Mouse (Mus musculus) CH12.LX (cell line): ENCODE measurements around the gene Ptprd. TPM values are rescaled to one million over a fixed set of nuclear protein-coding genes. Genes with fewer than 3 reads are reported as not detected.

Experiments
- DNase-seq: peaks from one replicate; pipeline ENCODE4 v3.0.0-alpha.2; 2013; ENCODE audit errors: extremely low read depth
- H3K27ac ChIP-seq: 2 replicates; pipeline ENCODE4 v1.5.1; 2012; ENCODE audit warnings: low read depth, mild to moderate bottlenecking, control low read depth, moderate library complexity; ENCODE audit not compliant: insufficient read depth
- H3K27me3 ChIP-seq: replicated peaks from 2 replicates; pipeline ENCODE3; 2012; ENCODE audit warnings: inconsistent platforms
- H3K36me3 ChIP-seq, 2 experiments: replicated peaks in 1 of 2; 2 replicates each; pipeline versions ENCODE3 to v1.6.1; 2012; ENCODE audit warnings: inconsistent platforms in 1 of 2, low read length in 1 of 2, mild to moderate bottlenecking in 1 of 2, mixed read lengths in 1 of 2, moderate library complexity in 1 of 2; ENCODE audit not compliant: control insufficient read depth in 1 of 2, insufficient read depth in 1 of 2
- H3K4me1 ChIP-seq, 2 experiments: 2 replicates each; pipeline ENCODE4 v1.6.1; 2012; ENCODE audit warnings: inconsistent platforms in 1 of 2, moderate library complexity in 1 of 2; ENCODE audit not compliant: insufficient read depth in 2 of 2, control insufficient read depth in 1 of 2
- H3K4me2 ChIP-seq: 2 replicates; pipeline ENCODE4 v1.6.1; 2012; ENCODE audit warnings: low read depth, mild to moderate bottlenecking, control low read depth; ENCODE audit not compliant: poor library complexity, insufficient read depth, severe bottlenecking
- H3K4me3 ChIP-seq, 3 experiments: fragments of 150-350 bp in 1 of 3; sonication (generic) in 1 of 3; replicated peaks in 1 of 3; 2 replicates each; pipeline versions ENCODE3 to v1.5.1; 2011 to 2012; ENCODE audit warnings: low read depth in 2 of 3, low read length in 2 of 3, mild to moderate bottlenecking in 2 of 3, moderate library complexity in 2 of 3, control low read depth in 1 of 3, improper control_type of control experiment in 1 of 3, inconsistent platforms in 1 of 3, mixed read lengths in 1 of 3; ENCODE audit not compliant: poor library complexity in 1 of 3
- H3K79me2 ChIP-seq: replicated peaks from 2 replicates; pipeline ENCODE4 v1.6.1; 2012; ENCODE audit warnings: mild to moderate bottlenecking, moderate library complexity; ENCODE audit not compliant: control insufficient read depth, poor library complexity, insufficient read depth, severe bottlenecking; ENCODE audit errors: extremely low read depth
- H3K9ac ChIP-seq: 2 replicates; pipeline ENCODE4 v1.6.1; 2012; ENCODE audit warnings: low read depth, mild to moderate bottlenecking, control low read depth, moderate library complexity; ENCODE audit not compliant: insufficient read depth
- H3K9me3 ChIP-seq: replicated peaks from 2 replicates; pipeline ENCODE3; 2012; ENCODE audit warnings: low read length, inconsistent platforms, mixed read lengths
- CHD2 ChIP-seq: IDR thresholded peaks from 2 replicates; pipeline ENCODE4 v1.6.1; 2011; ENCODE audit warnings: low read length, improper control_type of control experiment
- CTCF ChIP-seq, 2 experiments: IDR thresholded peaks in 1 of 2; conservative IDR thresholded peaks in 1 of 2; 2 replicates each; pipeline ENCODE4 v1.5.1; 2011 to 2012; ENCODE audit warnings: low read depth in 2 of 2, low read length in 2 of 2, improper control_type of control experiment in 1 of 2, inconsistent platforms in 1 of 2, mild to moderate bottlenecking in 1 of 2, moderate library complexity in 1 of 2
- GABPA ChIP-seq: IDR thresholded peaks from 2 replicates; pipeline ENCODE4 v1.6.1; 2012; ENCODE audit warnings: low read depth, low read length, improper control_type of control experiment, inconsistent platforms; ENCODE audit not compliant: insufficient replicate concordance
- JUN ChIP-seq: IDR thresholded peaks from 2 replicates; pipeline ENCODE4 v1.6.1; 2011; ENCODE audit warnings: low read depth, mild to moderate bottlenecking, low read length, improper control_type of control experiment, moderate library complexity; ENCODE audit not compliant: insufficient read depth
- KAT2A ChIP-seq: IDR thresholded peaks from 2 replicates; pipeline ENCODE4 v1.6.1; 2012; ENCODE audit warnings: low read length, improper control_type of control experiment, inconsistent platforms; ENCODE audit not compliant: insufficient replicate concordance
- MEF2A ChIP-seq: IDR thresholded peaks from 2 replicates; pipeline ENCODE4 v1.6.1; 2014; ENCODE audit warnings: low read depth, mild to moderate bottlenecking, inconsistent platforms, low read length, improper control_type of control experiment, borderline replicate concordance
- MXI1 ChIP-seq: IDR thresholded peaks from 2 replicates; pipeline ENCODE4 v1.6.1; 2011; ENCODE audit warnings: mild to moderate bottlenecking, low read depth, low read length, improper control_type of control experiment
- NELFE ChIP-seq: IDR thresholded peaks from 2 replicates; pipeline ENCODE4 v1.6.1; 2011; ENCODE audit warnings: low read depth, low read length, improper control_type of control experiment
- PAX5 ChIP-seq: IDR thresholded peaks from 2 replicates; pipeline ENCODE4 v1.6.1; 2012; ENCODE audit warnings: low read length, inconsistent platforms, mixed read lengths
- POLR2A ChIP-seq: IDR thresholded peaks from 2 replicates; pipeline ENCODE4 v1.6.1; 2011; ENCODE audit warnings: low read depth, mild to moderate bottlenecking, improper control_type of control experiment, low read length
- SIN3A ChIP-seq: IDR thresholded peaks from 2 replicates; pipeline ENCODE4 v1.6.1; 2012; ENCODE audit warnings: low read length, improper control_type of control experiment, inconsistent platforms
- SMC3 ChIP-seq: IDR thresholded peaks from 2 replicates; pipeline ENCODE4 v1.6.1; 2011; ENCODE audit warnings: low read depth, low read length, improper control_type of control experiment
- TCF12 ChIP-seq: IDR thresholded peaks from 2 replicates; pipeline ENCODE4 v1.6.1; 2014; ENCODE audit warnings: low read depth, mild to moderate bottlenecking, inconsistent platforms, low read length, improper control_type of control experiment
- USF1 ChIP-seq: IDR thresholded peaks from 2 replicates; pipeline ENCODE4 v1.6.1; 2014; ENCODE audit warnings: low read depth, mild to moderate bottlenecking, inconsistent platforms, low read length, improper control_type of control experiment
- ZKSCAN1 ChIP-seq: IDR thresholded peaks from 2 replicates; pipeline ENCODE4 v1.6.1; 2012; ENCODE audit warnings: low read depth, inconsistent platforms, low read length, improper control_type of control experiment, borderline replicate concordance
- dilution Hi-C: fragments of 300-500 bp; cut with MboI; formaldehyde crosslinking; loops from 2 replicates; pipeline ENCODE4 v1.14.3; 2020; ENCODE audit warnings: low sequenced_read_pairs; ENCODE audit not compliant: extremely low pct_unique_long_range_greater_than_20kb, extremely low pct_ligation_motif_present
- in situ Hi-C: fragments of 300-500 bp; cut with MboI; formaldehyde crosslinking; loops from 3 replicates; pipeline ENCODE4 v1.14.3; 2019; ENCODE audit warnings: low sequenced_read_pairs, low pct_ligation_motif_present, low pct_unique_long_range_greater_than_20kb, mixed read lengths
- polyA plus RNA-seq: library from polyadenylated mRNA; unstranded; fragments of >175 nt; gene quantifications from 2 replicates; pipeline ENCODE4 v1.2.1, GENCODE M21; 2012; ENCODE audit warnings: low read depth; ENCODE audit not compliant: insufficient read length
- total RNA-seq, 2 experiments: library from RNA; depleted of rRNA; stranded (reverse); fragments of 300-350 nt in 1 of 2; fragments of >200 nt in 1 of 2; gene quantifications; 2 replicates each; pipeline ENCODE4 v1.2.3; 2012 to 2014

The Ptprd gene
- total and polyA plus RNA-seq, 3 experiments = not detected

- H3K27me3 ChIP-seq = no peaks in the 10 kb centered on the region
- TF ChIP-seq TCF12 (no peak), CTCF (conservative IDR thresholded peaks at IDR 0.05 in 1 of 2, IDR thresholded peaks at IDR 0.05 in 1 of 2; ENCODE audit: low read depth in 2 of 2, low read length in 2 of 2) (no peak), GABPA (no peak), JUN (no peak), MEF2A (no peak)
- no peak overlapping the region for H3K4me2 ChIP-seq
- dilution Hi-C loops (no loop called here), in situ Hi-C loops (no loop called here)
- H3K4me1 ChIP-seq = no peaks in the 10 kb centered on the region
- H3K9ac ChIP-seq = no peak overlapping the region
- no peak overlapping the region for H3K27ac ChIP-seq
- DNase-seq = no peak
- H3K36me3 ChIP-seq = no peaks in the 10 kb centered on the region
- H3K4me3 ChIP-seq = no peak overlapping the region
- peaks cover 39% of the 10 kb centered on the region for H3K9me3 ChIP-seq
- H3K79me2 ChIP-seq = no peaks in the 10 kb centered on the region
Observed at GRCm38 (mm10) chr4:76290484-76290818, 1921.3 kb downstream of the Ptprd start.

DNA sequence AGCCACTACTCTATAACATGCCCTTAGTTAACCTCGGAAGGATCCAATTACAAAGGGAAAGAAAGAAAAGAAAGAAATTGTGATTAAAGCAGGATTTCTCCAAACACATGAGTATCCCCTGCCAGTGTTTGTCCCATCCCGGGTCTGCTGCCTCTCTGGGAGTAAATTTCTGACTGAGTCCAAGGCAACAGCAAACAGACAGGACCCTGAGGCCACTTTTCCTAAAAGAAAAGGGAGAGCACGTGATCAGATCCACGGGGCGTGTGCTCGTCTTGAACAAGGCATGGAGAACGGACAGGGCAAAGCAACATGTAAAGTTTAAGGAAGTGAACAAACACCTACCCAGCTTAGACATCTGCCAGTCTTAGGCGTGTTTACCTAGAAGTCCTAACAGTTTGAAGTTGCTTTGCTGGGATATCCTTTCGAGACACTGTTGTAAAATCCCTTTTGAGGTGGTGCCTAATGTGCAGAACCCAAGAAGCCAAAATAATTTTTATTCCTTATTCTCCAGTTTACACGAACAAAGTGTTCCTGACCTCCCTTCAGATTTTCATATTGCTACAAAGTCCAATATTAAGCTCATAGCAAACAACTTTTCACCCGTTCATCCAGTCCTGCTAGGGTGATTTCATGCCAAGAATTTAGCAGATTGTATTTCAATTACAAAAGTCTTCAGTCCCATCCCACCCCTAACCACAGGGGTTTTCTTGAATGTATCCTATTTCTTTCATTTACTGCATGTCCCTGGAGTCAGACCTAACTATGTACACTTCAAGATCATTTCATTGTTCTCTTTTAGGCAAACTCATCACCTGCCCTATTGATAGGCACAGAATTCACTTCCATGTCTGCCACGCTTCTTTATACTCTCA, 1921.9 kb downstream of the Ptprd start:
- Histone ChIP-seq H3K9me3 (peaks cover 40% of the 10 kb centered on the region), H3K27me3 (no peaks in the 10 kb centered on the region), H3K79me2 (no peaks in the 10 kb centered on the region), H3K9ac (no peak overlapping the region), H3K4me1 (no peaks in the 10 kb centered on the region), H3K36me3 (no peaks in the 10 kb centered on the region), H3K4me2 (no peak overlapping the region), H3K27ac (no peak overlapping the region), H3K4me3 (no peak overlapping the region)
- in situ Hi-C loops = no loop called here
- no peak for TF ChIP-seq KAT2A
- TF ChIP-seq SMC3 = no peak
- no peak for TF ChIP-seq MXI1
- no peak for TF ChIP-seq CHD2
- no peak for TF ChIP-seq TCF12
- no peak for TF ChIP-seq PAX5
- TF ChIP-seq NELFE = no peak
- TF ChIP-seq SIN3A = no peak
- no peak for TF ChIP-seq ZKSCAN1
- TF ChIP-seq POLR2A = no peak
- no peak for TF ChIP-seq USF1
- no peak for TF ChIP-seq MEF2A
- no peak for DNase-seq
- dilution Hi-C loops = no loop called here
